Mouse (Mus musculus): ENCODE data around the gene Strbp. TPM values are rescaled to one million over a fixed set of nuclear protein-coding genes. Genes with fewer than 3 reads are reported as not detected.

Strbp gene
- polyA plus RNA-seq, 1 experiment: 14.8 TPM

Other genes with a start within 250 kb of the Strbp start
- 0.17 and 0.62 TPM in 2 replicates for gene Gpr21, start 187.5 kb downstream of the Strbp start, polyA plus RNA-seq (2012; rRNA removed)
- gene Crb2, start 72.4 kb upstream of the Strbp start, polyA plus RNA-seq (2012; rRNA removed): 3.3 and 4.5 TPM in 2 replicates